ENCODE assay signal across 11 mouse cellular contexts in genomic region chr16:56690715-56691114, GRCm38 (mm10).
"Had no signal": no experiment of that assay in that cellular context is flagged by ENCODE, and none has a peak within 500 bp of the region (broad histone marks: within the 10 kb centered on the region; RNA-seq: fewer than 3 reads in every experiment).

No protein-coding gene starts in this region.

- DNase-seq: kidney, postnatal 10 days; kidney, postnatal 36 days; layer of hippocampus, postnatal 36 days; liver; lung, adult 18-20 months; lung, postnatal 10 days; lung, postnatal 36 days; retina, postnatal 1 day; spleen, adult 18-20 months; thymus, adult 18-20 months; thymus, postnatal 36 days had no signal
